Mouse (Mus musculus) lung, embryonic 16.5 days (tissue): ENCODE results near the gene Vegfa. TPM values are rescaled to one million over a fixed set of nuclear protein-coding genes. Genes with fewer than 3 reads are reported as not detected.

Experiments
- ATAC-seq: fragments of 200-750 bp; cut with Nextera tagmentation; 2 replicates; pipeline ENCODE4 v1.8.0; 2017; ENCODE audit warnings: low read depth, mild to moderate bottlenecking, moderate library complexity
- H3K27ac ChIP-seq: fragments of 300-500 bp; sonication (generic); 2 replicates; pipeline ENCODE4 v1.5.1; 2014; ENCODE audit warnings: mild to moderate bottlenecking, control low read depth, low read length
- H3K27me3 ChIP-seq: fragments of 300-500 bp; sonication (generic); 2 replicates; pipeline ENCODE4 v1.6.1; 2014; ENCODE audit warnings: low read depth, low read length, mixed read lengths; ENCODE audit not compliant: control insufficient read depth, insufficient read depth
- H3K36me3 ChIP-seq: fragments of 300-500 bp; sonication (generic); 2 replicates; pipeline ENCODE4 v1.6.1; 2014; ENCODE audit warnings: low read length; ENCODE audit not compliant: control insufficient read depth, insufficient read depth
- H3K4me1 ChIP-seq: fragments of 300-500 bp; sonication (generic); replicated peaks from 2 replicates; pipeline ENCODE4 v1.6.1; 2014; ENCODE audit warnings: low read length, mixed read lengths; ENCODE audit not compliant: control insufficient read depth, insufficient read depth
- H3K4me2 ChIP-seq: fragments of 300-500 bp; sonication (generic); 2 replicates; pipeline ENCODE4 v1.6.1; 2014; ENCODE audit warnings: low read depth, low read length, control low read depth
- H3K4me3 ChIP-seq: fragments of 300-500 bp; sonication (generic); 2 replicates; pipeline ENCODE4 v1.5.1; 2014; ENCODE audit warnings: mild to moderate bottlenecking, low read length, control low read depth
- H3K9ac ChIP-seq: fragments of 300-500 bp; sonication (generic); 2 replicates; pipeline ENCODE4 v1.6.1; 2014; ENCODE audit warnings: low read length, control low read depth
- H3K9me3 ChIP-seq: fragments of 300-500 bp; sonication (generic); 2 replicates; pipeline ENCODE4 v1.6.1; 2016; ENCODE audit warnings: low read length; ENCODE audit not compliant: control insufficient read depth
- WGBS: fragments of 180-500 bp; shearing (Covaris S2); extraction: QIAGEN DNeasy Blood & Tissue Kit; methylation state at CpG from one replicate; pipeline ENCODE4 v1.1.7; 2014; 5-methylcytosine and 5-hydroxymethylcytosine counted together
- polyA plus RNA-seq: library from polyadenylated mRNA; unstranded; fragments of >200 nt; fragmentation: Nextera tagmentation; extraction: Ambion mirVana; gene quantifications from 2 replicates; pipeline ENCODE4 v1.2.1, GENCODE M21; 2015

The Vegfa gene
- polyA plus RNA-seq, 1 experiment from 2014 or later = 4.5 TPM

GRCm38 (mm10) chr17:46030323-46030730, 1.8 kb downstream of the Vegfa start:
- ATAC-seq = no peak
- Histone ChIP-seq H3K27me3 (no peaks in the 10 kb centered on the region), H3K9ac (peak overlapping the region; percentile 97), H3K27ac (peak overlapping the region; percentile 95), H3K36me3 (peaks cover 6% of the 10 kb centered on the region), H3K4me1 (peaks cover 53% of the 10 kb centered on the region), H3K4me3 (peak overlapping the region; percentile 89), H3K9me3 (no peaks in the 10 kb centered on the region), H3K4me2 (peak overlapping the region; percentile 71)
- WGBS = under 1% methylated on average over 43 of the region's 43 CpGs

GRCm38 (mm10) chr17:46029554-46030207, 2.5 kb downstream of the Vegfa start:
- Histone ChIP-seq H3K27me3 (no peaks in the 10 kb centered on the region), H3K4me2 (peak overlapping the region; percentile 71), H3K36me3 (peaks cover 11% of the 10 kb centered on the region), H3K9me3 (no peaks in the 10 kb centered on the region), H3K4me3 (peak overlapping the region; percentile 89), H3K4me1 (peaks cover 53% of the 10 kb centered on the region), H3K9ac (peak overlapping the region; percentile 97), H3K27ac (peak overlapping the region; percentile 95)
- WGBS = 8% methylated on average over 7 of the region's 7 CpGs
- ATAC-seq = no peak

- peak overlapping the region; percentile 97 for H3K9ac ChIP-seq
- peak overlapping the region; percentile 95 for H3K27ac ChIP-seq
- peak overlapping the region; percentile 71 for H3K4me2 ChIP-seq
- ATAC-seq = no peak
- no peaks in the 10 kb centered on the region for H3K27me3 ChIP-seq
- peaks cover 17% of the 10 kb centered on the region for H3K36me3 ChIP-seq
- H3K9me3 ChIP-seq = no peaks in the 10 kb centered on the region
- 23% methylated on average over 2 of the region's 2 CpGs for WGBS
- H3K4me3 ChIP-seq = peak overlapping the region; percentile 89
- H3K4me1 ChIP-seq = peaks cover 51% of the 10 kb centered on the region
These were observed 3.1 kb downstream of the Vegfa start for GRCm38 (mm10) chr17:46029052-46029553.

- 9% methylated on average over 15 of the region's 15 CpGs for WGBS
- Histone ChIP-seq H3K9me3 (no peaks in the 10 kb centered on the region), H3K27me3 (no peaks in the 10 kb centered on the region), H3K36me3 (peaks cover 23% of the 10 kb centered on the region), H3K4me2 (peak overlapping the region; percentile 71), H3K27ac (peak overlapping the region; percentile 95), H3K4me3 (peak overlapping the region; percentile 89), H3K4me1 (peaks cover 44% of the 10 kb centered on the region), H3K9ac (peak overlapping the region; percentile 97)
- ATAC-seq = no peak
These were observed 3.7 kb downstream of the Vegfa start for GRCm38 (mm10) chr17:46028210-46029051.

GRCm38 (mm10) chr17:46027066-46027917, 4.9 kb downstream of the Vegfa start:
- H3K9ac ChIP-seq = peak overlapping the region; percentile 97
- peak overlapping the region; percentile 71 for H3K4me2 ChIP-seq
- peak overlapping the region; percentile 95 for H3K27ac ChIP-seq
- H3K9me3 ChIP-seq = no peaks in the 10 kb centered on the region
- H3K4me3 ChIP-seq = peak overlapping the region; percentile 89
- 8% methylated on average over 16 of the region's 16 CpGs for WGBS
- peaks cover 37% of the 10 kb centered on the region for H3K4me1 ChIP-seq
- ATAC-seq = peak; percentile 64
- H3K27me3 ChIP-seq = no peaks in the 10 kb centered on the region
- H3K36me3 ChIP-seq = peaks cover 30% of the 10 kb centered on the region

- Histone ChIP-seq H3K4me3 (no peak overlapping the region), H3K9ac (0 out of 2 replicates have a peak overlapping the region, but pooled peaks have one; percentile 11), H3K4me1 (peaks cover 37% of the 10 kb centered on the region), H3K9me3 (no peaks in the 10 kb centered on the region), H3K27me3 (no peaks in the 10 kb centered on the region), H3K27ac (peak overlapping the region; percentile 95), H3K4me2 (peak overlapping the region; percentile 32), H3K36me3 (peaks cover 39% of the 10 kb centered on the region)
- ATAC-seq = no peak
- WGBS = 53% methylated on average over 11 of the region's 11 CpGs
These were observed 6.1 kb downstream of the Vegfa start for GRCm38 (mm10) chr17:46025927-46026668.

- H3K9ac ChIP-seq = no peak overlapping the region
- H3K27me3 ChIP-seq = no peaks in the 10 kb centered on the region
- ATAC-seq = no peak
- H3K4me2 ChIP-seq = no peak overlapping the region
- H3K4me3 ChIP-seq = no peak overlapping the region
- WGBS = 88% methylated on average over 15 of the region's 15 CpGs
- peaks cover 37% of the 10 kb centered on the region for H3K4me1 ChIP-seq
- H3K27ac ChIP-seq = no peak overlapping the region
- H3K9me3 ChIP-seq = no peaks in the 10 kb centered on the region
- peaks cover 44% of the 10 kb centered on the region for H3K36me3 ChIP-seq
These were observed 7.0 kb downstream of the Vegfa start for GRCm38 (mm10) chr17:46025207-46025606.

- no peak overlapping the region for H3K27ac ChIP-seq
- H3K27me3 ChIP-seq = no peaks in the 10 kb centered on the region
- 82% methylated on average over 5 of the region's 5 CpGs for WGBS
- peaks cover 50% of the 10 kb centered on the region for H3K36me3 ChIP-seq
- H3K4me3 ChIP-seq = no peak overlapping the region
- H3K4me2 ChIP-seq = no peak overlapping the region
- H3K9ac ChIP-seq = no peak overlapping the region
- ATAC-seq = no peak
- H3K4me1 ChIP-seq = peaks cover 40% of the 10 kb centered on the region
- H3K9me3 ChIP-seq = no peaks in the 10 kb centered on the region
These were observed 8.0 kb downstream of the Vegfa start for GRCm38 (mm10) chr17:46024192-46024591.
